Mouse (Mus musculus) small intestine, adult 2 months (tissue): Measurements from ENCODE around the gene Slc35b2.

Experiments used
- CTCF ChIP-seq: fragments of 200-500 bp; IDR thresholded peaks from 2 replicates; pipeline ENCODE4 v1.5.1; 2012; ENCODE audit warnings: low read depth, mild to moderate bottlenecking, control low read depth, inconsistent platforms, low read length, moderate library complexity, mixed read lengths; ENCODE audit not compliant: insufficient replicate concordance, insufficient read length; ENCODE audit errors: extremely low read depth
- POLR2A ChIP-seq: fragments of 200-500 bp; IDR thresholded peaks from 2 replicates; pipeline ENCODE4 v1.6.1; 2012; ENCODE audit warnings: low read depth, mild to moderate bottlenecking, control low read depth, inconsistent platforms, low read length, moderate library complexity

DNA sequence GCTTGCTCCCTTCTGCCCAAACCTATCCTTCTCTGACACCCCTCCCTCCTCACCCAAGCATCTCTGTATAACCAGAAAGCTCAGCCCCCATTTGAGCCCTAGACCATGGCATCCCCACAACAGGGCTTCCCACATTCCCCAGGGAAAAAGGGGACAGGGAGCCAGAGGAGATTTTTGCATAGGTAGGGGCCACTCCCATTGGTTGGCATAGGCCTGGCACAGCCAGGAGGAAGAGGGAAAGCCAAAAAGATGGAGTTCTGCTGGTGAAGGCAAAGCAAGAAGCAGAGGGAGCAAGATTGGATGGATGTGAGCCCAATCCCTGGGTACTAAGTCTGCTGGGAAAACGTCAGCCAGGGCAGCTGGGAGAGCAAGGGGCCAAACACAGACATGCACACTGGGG is 20.6 kb upstream of the Slc35b2 start:
- TF ChIP-seq POLR2A = no peak
- TF ChIP-seq CTCF = no peak
